Mouse (Mus musculus) neutrophil, adult 5-6 weeks (primary cell): ENCODE results near the gene Ctbp1. TPM values are rescaled to one million over a fixed set of nuclear protein-coding genes. Genes with fewer than 3 reads are reported as not detected.
A peak's percentile ranks its signal among the peaks of the same experiment; 100 is the strongest.

Experiments used
- ATAC-seq: fragments of 151-379, 151-347 bp; 2 replicates; pipeline ENCODE4 v1.8.0; 2017; ENCODE audit warnings: mild to moderate bottlenecking, moderate TSS enrichment; ENCODE audit not compliant: insufficient number of reproducible peaks, poor library complexity, low FRiP score, severe bottlenecking; ENCODE audit errors: extremely low read depth
- total RNA-seq: library from RNA; stranded (forward); fragments of 200-1000 nt; gene quantifications from 2 replicates; pipeline ENCODE4 v1.2.3, GENCODE M21; 2017

Gene Ctbp1
- 128 and 142 TPM in 2 replicates for total RNA-seq

DNA sequence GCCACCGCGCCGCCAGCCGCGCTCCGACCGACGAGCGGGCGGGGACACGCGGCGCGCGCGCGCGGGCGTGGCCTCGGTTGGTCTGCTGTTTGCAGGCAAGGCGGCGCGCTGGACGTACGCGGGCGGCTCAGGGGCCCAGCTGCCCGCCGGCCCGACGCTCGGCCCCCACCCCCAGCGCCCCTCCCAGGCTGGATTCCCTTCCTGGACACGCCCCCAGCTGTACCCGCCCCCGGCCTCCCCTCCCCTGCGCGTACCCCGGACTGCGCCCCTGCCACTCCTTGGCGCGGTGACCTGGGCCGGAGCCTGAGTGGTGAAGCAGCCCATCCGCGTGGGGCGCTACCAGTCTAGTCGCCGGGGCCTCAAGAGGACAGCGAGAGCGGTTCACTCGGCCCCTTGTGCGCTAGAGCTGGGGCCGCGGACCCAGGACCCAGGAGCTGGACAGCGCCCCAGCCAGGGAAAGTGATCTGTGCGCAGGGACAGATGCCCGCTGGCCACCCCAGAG is at the start of gene Ctbp1:
Gene Ctbp1 (minus strand): TSS at position 42 of the 502 bp plus-strand sequence.
- ATAC-seq = peak; percentile 64

- no peak for ATAC-seq
Measured at GRCm38 (mm10) chr5:33324491-33324890, 49.7 kb upstream of the Ctbp1 start.

DNA sequence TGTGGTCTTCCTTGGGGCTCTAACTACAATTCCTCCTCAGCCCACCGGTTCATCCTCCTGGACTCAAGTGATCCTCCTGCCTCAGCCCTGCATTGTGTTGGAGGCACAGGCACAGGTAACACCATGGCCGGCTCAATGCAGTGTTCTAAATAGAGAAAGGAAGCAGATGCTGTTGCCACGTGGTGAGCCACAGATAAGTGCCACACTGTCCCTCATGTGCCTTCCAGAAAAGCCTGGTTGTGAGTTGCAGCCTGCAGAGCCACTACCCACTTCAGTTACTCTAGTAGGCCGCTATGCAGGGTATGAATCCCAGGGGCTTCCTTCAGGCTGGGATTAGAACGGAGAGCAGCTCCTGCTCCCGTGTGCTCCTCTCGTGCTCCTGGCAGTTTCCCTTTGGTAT is 37.4 kb upstream of the Ctbp1 start:
- no peak for ATAC-seq

- no peak for ATAC-seq
Measured at GRCm38 (mm10) chr5:33310704-33311462, 36.1 kb upstream of the Ctbp1 start.

DNA sequence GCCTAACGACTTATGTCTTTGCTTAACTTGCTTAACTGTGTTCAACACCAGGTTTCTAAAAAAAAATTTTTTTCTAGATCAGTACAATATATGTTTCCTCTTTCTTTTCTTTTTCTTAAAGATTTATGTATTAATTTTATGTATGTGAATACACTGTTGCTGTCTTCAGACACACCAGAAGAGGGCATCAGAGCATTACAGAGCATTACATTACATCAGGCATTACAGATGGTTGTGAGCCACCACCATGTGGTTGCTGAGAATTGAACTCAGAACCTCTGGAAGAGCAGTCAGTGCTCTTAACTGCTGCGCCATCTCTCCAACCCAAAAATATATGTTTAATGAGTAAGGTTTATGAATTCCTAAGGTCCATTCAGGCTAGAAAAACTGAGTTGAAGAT is 27.0 kb upstream of the Ctbp1 start:
- no peak for ATAC-seq

DNA sequence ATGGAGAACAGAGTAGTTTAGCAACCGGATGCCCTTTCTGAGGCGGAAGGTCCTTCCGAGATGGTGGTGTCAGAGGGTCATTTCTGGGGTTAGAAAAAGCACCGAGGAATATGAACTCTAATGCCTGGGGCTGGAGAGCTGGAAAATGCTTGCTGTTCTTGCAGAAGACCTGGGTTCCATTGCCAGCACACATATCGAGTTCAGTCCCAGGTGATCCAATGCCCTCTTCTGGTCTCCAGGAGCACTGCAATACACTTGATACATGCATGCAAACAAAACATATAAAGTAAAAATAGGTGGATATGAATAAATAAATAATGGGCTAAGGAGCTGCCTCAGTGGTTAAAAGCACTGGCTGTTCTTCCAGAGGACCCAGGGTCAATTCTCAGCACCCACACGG is 22.4 kb upstream of the Ctbp1 start:
- ATAC-seq = peak; percentile 54; the same call in 1 of the 2 replicates

DNA sequence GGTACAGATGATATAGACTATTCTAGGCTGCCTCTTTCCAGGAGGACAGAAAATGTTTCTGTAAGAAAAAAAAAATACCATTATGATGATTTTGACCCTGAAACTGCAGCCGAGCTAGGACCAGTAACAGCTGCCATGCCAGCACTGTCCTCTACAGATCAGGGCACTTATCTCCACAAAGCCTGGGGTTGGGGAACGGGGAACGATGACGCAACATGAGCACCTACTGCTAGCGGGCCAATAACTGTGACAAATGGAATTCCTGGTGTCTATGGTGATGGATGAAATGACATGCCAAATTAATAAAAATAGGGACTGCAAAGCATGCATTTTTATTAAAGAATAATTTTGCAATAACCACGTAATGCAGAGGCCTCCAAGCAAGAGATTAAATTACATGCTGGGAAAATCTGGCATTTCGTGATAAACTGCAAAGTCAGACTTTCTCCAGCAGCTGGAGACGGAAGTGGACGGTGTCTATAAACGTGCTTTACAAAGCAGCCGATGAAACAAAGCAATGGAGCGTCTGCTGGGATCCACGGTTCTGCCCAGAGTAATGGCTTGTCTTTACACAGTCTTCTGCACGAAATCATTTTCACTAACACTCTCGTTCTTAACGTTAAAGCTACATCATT is 19.1 kb upstream of the Ctbp1 start:
- no peak for ATAC-seq

- no peak for ATAC-seq
Measured at GRCm38 (mm10) chr5:33283951-33284350, 9.2 kb upstream of the Ctbp1 start.

GRCm38 (mm10) chr5:33281428-33281827 is 6.6 kb upstream of the Ctbp1 start:
- ATAC-seq = no peak

DNA sequence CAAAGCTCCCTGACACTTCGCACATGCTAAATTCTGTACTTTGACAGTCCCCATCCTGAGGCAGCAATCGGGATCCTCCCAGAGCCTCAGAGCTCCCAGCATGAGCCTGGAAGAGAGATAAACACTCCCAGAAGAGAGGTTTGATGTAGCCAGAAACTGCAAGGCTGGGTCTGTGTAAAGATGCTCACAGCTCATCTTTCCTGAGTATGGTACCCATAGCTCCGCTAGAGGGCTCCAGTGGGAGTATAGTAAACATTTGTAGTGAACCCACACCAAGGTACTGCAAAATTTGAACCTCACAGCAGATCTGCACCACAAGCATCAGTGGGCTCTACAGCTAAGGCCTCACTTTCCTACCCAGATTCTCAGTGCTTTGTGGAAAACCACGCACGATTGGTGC is 4.2 kb upstream of the Ctbp1 start:
- ATAC-seq = no peak

GRCm38 (mm10) chr5:33277286-33277685 is 2.5 kb upstream of the Ctbp1 start:
- ATAC-seq = no peak

DNA sequence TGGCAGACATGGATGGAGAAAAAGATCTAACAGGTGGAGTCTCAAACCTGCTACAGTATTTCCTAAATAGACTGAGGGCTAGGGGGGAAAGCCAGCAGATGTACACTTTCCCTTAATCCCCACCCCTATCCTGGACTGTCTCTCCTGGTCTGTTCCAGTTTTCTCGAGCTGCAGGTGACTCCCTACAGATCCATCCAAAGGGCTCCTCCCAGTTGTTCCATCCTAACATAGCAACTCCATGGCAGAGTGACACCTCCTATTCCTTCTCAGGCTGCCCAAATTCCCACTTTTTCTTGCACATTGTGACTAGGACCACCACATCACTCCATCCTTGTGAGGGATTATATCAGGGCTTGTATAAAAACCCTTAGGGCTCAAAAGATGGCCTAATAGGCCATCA is 960 bp upstream of the Ctbp1 start:
- ATAC-seq = no peak

DNA sequence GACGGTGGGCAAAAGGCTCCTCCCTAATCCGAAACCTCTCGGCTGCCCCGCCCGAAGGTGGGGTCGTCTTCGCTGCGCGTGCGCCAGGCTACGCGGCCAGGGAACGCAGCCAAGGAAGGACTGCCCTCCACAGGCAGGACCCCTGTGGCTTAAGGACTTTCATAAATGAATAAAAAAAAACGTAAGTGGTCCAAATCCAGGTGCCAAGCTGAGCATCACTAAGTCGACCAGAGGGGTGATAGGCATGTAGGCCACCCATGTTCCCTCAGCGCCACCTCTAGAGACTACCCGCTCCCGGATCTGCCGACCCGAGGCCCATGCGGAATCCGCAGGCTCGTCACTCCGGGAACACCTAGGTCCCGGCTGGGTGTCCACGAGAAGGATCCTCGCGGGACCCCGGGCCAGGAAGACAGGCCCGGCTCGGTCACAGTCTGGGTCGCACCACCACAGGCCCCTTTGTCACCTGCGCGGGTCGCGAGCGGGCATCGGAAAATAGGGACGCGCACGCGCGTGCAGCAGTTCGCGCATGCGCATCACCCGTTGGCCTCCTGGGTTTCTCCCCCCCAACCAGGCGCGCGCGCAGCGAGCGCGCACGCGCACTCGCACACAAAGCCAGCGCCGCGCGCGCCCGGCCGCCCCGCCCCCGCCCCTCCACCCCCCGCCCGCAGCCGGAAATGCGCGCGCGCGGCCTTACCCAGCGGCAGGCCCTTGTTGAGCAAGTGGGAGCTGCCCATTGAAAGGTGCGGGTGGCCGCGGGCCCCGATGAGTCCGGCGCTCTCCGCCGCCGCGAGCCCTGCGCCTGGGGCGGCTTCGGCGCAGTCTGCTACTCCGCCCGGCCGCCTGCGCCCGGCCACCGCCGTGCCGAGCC is 475 bp downstream of the Ctbp1 start:
- peak; percentile 10 for ATAC-seq

- no peak for ATAC-seq
Measured at GRCm38 (mm10) chr5:33273777-33274084, 1.1 kb downstream of the Ctbp1 start.

GRCm38 (mm10) chr5:33272845-33273776 is 1.7 kb downstream of the Ctbp1 start:
- no peak for ATAC-seq

GRCm38 (mm10) chr5:33272146-33272545 is 2.6 kb downstream of the Ctbp1 start:
- ATAC-seq = no peak

- peak; percentile 69 for ATAC-seq
Measured at GRCm38 (mm10) chr5:33270568-33270967, 4.2 kb downstream of the Ctbp1 start.

GRCm38 (mm10) chr5:33254416-33254815 is 20.4 kb downstream of the Ctbp1 start:
- no peak for ATAC-seq

DNA sequence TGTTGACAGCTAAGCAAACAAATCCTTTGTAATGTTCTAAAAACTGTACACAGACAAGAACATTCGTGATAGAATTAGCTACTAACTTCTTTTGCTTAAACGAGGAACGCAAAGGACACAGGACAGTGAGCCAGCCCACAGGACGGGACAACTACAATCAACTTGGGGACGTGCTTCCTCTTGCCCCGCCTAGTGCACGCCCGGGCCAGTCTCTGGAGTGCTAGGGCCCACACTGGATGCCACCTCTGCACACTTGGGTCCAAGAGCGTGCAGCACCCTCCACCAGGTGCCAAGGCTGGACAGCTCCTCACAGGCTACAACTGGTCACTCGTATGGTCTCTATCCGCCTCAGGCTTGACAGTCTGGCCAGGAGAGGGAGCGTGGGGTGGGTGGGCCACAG is 26.6 kb downstream of the Ctbp1 start:
- no peak for ATAC-seq
